Mouse (Mus musculus) ES-E14 (cell line): ENCODE results near the gene Arhgap1.

Experiments used
- ZC3H11A ChIP-seq: IDR thresholded peaks from 2 replicates; pipeline ENCODE4 v1.6.1; 2012; ENCODE audit warnings: low read depth, mild to moderate bottlenecking, inconsistent platforms, low read length, borderline replicate concordance
- ZNF384 ChIP-seq: IDR thresholded peaks from 2 replicates; pipeline ENCODE4 v1.6.1; 2012; ENCODE audit warnings: low read depth, low read length, inconsistent platforms

GRCm38 (mm10) chr2:91634841-91635240, 14.8 kb upstream of the Arhgap1 start:
- TF ChIP-seq ZC3H11A (no peak), ZNF384 (no peak)
